Mouse (Mus musculus) CH12.LX (cell line): ENCODE measurements around the gene Gck. TPM values are rescaled to one million over a fixed set of nuclear protein-coding genes. Genes with fewer than 3 reads are reported as not detected.
A peak's percentile ranks its signal among the peaks of the same experiment; 100 is the strongest.

Experiments used
- DNase-seq: peaks from one replicate; pipeline ENCODE4 v3.0.0-alpha.2; 2013; ENCODE audit errors: extremely low read depth
- H3K27ac ChIP-seq: 2 replicates; pipeline ENCODE4 v1.5.1; 2012; ENCODE audit warnings: low read depth, mild to moderate bottlenecking, control low read depth, moderate library complexity; ENCODE audit not compliant: insufficient read depth
- H3K27me3 ChIP-seq: replicated peaks from 2 replicates; pipeline ENCODE3; 2012; ENCODE audit warnings: inconsistent platforms
- H3K36me3 ChIP-seq, 2 experiments: replicated peaks in 1 of 2; 2 replicates each; pipeline versions ENCODE3 to v1.6.1; 2012; ENCODE audit warnings: inconsistent platforms in 1 of 2, low read length in 1 of 2, mild to moderate bottlenecking in 1 of 2, mixed read lengths in 1 of 2, moderate library complexity in 1 of 2; ENCODE audit not compliant: control insufficient read depth in 1 of 2, insufficient read depth in 1 of 2
- H3K4me1 ChIP-seq, 2 experiments: 2 replicates each; pipeline ENCODE4 v1.6.1; 2012; ENCODE audit warnings: inconsistent platforms in 1 of 2, moderate library complexity in 1 of 2; ENCODE audit not compliant: insufficient read depth in 2 of 2, control insufficient read depth in 1 of 2
- H3K4me2 ChIP-seq: 2 replicates; pipeline ENCODE4 v1.6.1; 2012; ENCODE audit warnings: low read depth, mild to moderate bottlenecking, control low read depth; ENCODE audit not compliant: poor library complexity, insufficient read depth, severe bottlenecking
- H3K4me3 ChIP-seq, 3 experiments: fragments of 150-350 bp in 1 of 3; sonication (generic) in 1 of 3; replicated peaks in 1 of 3; 2 replicates each; pipeline versions ENCODE3 to v1.5.1; 2011 to 2012; ENCODE audit warnings: low read depth in 2 of 3, low read length in 2 of 3, mild to moderate bottlenecking in 2 of 3, moderate library complexity in 2 of 3, control low read depth in 1 of 3, improper control_type of control experiment in 1 of 3, inconsistent platforms in 1 of 3, mixed read lengths in 1 of 3; ENCODE audit not compliant: poor library complexity in 1 of 3
- H3K79me2 ChIP-seq: replicated peaks from 2 replicates; pipeline ENCODE4 v1.6.1; 2012; ENCODE audit warnings: mild to moderate bottlenecking, moderate library complexity; ENCODE audit not compliant: control insufficient read depth, poor library complexity, insufficient read depth, severe bottlenecking; ENCODE audit errors: extremely low read depth
- H3K9ac ChIP-seq: 2 replicates; pipeline ENCODE4 v1.6.1; 2012; ENCODE audit warnings: low read depth, mild to moderate bottlenecking, control low read depth, moderate library complexity; ENCODE audit not compliant: insufficient read depth
- H3K9me3 ChIP-seq: replicated peaks from 2 replicates; pipeline ENCODE3; 2012; ENCODE audit warnings: low read length, inconsistent platforms, mixed read lengths
- BHLHE40 ChIP-seq: IDR thresholded peaks from 2 replicates; pipeline ENCODE4 v1.6.1; 2011; ENCODE audit warnings: mild to moderate bottlenecking, low read depth, low read length, improper control_type of control experiment
- CHD1 ChIP-seq: IDR thresholded peaks from 2 replicates; pipeline ENCODE4 v1.6.1; 2012; ENCODE audit warnings: low read depth, low read length, improper control_type of control experiment, inconsistent platforms
- CHD2 ChIP-seq: IDR thresholded peaks from 2 replicates; pipeline ENCODE4 v1.6.1; 2011; ENCODE audit warnings: low read length, improper control_type of control experiment
- CTCF ChIP-seq, 2 experiments: IDR thresholded peaks in 1 of 2; conservative IDR thresholded peaks in 1 of 2; 2 replicates each; pipeline ENCODE4 v1.5.1; 2011 to 2012; ENCODE audit warnings: low read depth in 2 of 2, low read length in 2 of 2, improper control_type of control experiment in 1 of 2, inconsistent platforms in 1 of 2, mild to moderate bottlenecking in 1 of 2, moderate library complexity in 1 of 2
- ELF1 ChIP-seq: IDR thresholded peaks from 2 replicates; pipeline ENCODE4 v1.6.1; 2014; ENCODE audit warnings: low read depth, mild to moderate bottlenecking, inconsistent platforms, low read length, improper control_type of control experiment
- GABPA ChIP-seq: IDR thresholded peaks from 2 replicates; pipeline ENCODE4 v1.6.1; 2012; ENCODE audit warnings: low read depth, low read length, improper control_type of control experiment, inconsistent platforms; ENCODE audit not compliant: insufficient replicate concordance
- HCFC1 ChIP-seq: IDR thresholded peaks from 2 replicates; pipeline ENCODE4 v1.6.1; 2012; ENCODE audit warnings: low read depth, mild to moderate bottlenecking, inconsistent platforms, low read length, improper control_type of control experiment
- IRF4 ChIP-seq: IDR thresholded peaks from 2 replicates; pipeline ENCODE4 v1.6.1; 2014; ENCODE audit warnings: low read depth, mild to moderate bottlenecking, inconsistent platforms, low read length, improper control_type of control experiment
- JUND ChIP-seq: conservative IDR thresholded peaks from 2 replicates; pipeline ENCODE4 v1.6.1; 2011; ENCODE audit warnings: low read depth, low read length, improper control_type of control experiment
- KAT2A ChIP-seq: IDR thresholded peaks from 2 replicates; pipeline ENCODE4 v1.6.1; 2012; ENCODE audit warnings: low read length, improper control_type of control experiment, inconsistent platforms; ENCODE audit not compliant: insufficient replicate concordance
- MAFK ChIP-seq: IDR thresholded peaks from 2 replicates; pipeline ENCODE4 v1.6.1; 2011; ENCODE audit warnings: low read length, improper control_type of control experiment; ENCODE audit not compliant: insufficient replicate concordance
- MAX ChIP-seq: IDR thresholded peaks from 2 replicates; pipeline ENCODE4 v1.6.1; 2011; ENCODE audit warnings: low read length, improper control_type of control experiment
- MAZ ChIP-seq: IDR thresholded peaks from 2 replicates; pipeline ENCODE4 v1.6.1; 2012; ENCODE audit warnings: low read depth, mild to moderate bottlenecking, inconsistent platforms, low read length, improper control_type of control experiment, moderate library complexity
- RAD21 ChIP-seq: IDR thresholded peaks from 2 replicates; pipeline ENCODE4 v1.6.1; 2011; ENCODE audit warnings: low read depth, mild to moderate bottlenecking, low read length, improper control_type of control experiment, moderate library complexity
- SIN3A ChIP-seq: IDR thresholded peaks from 2 replicates; pipeline ENCODE4 v1.6.1; 2012; ENCODE audit warnings: low read length, improper control_type of control experiment, inconsistent platforms
- SMC3 ChIP-seq: IDR thresholded peaks from 2 replicates; pipeline ENCODE4 v1.6.1; 2011; ENCODE audit warnings: low read depth, low read length, improper control_type of control experiment
- TCF12 ChIP-seq: IDR thresholded peaks from 2 replicates; pipeline ENCODE4 v1.6.1; 2014; ENCODE audit warnings: low read depth, mild to moderate bottlenecking, inconsistent platforms, low read length, improper control_type of control experiment
- USF2 ChIP-seq: conservative IDR thresholded peaks from 2 replicates; pipeline ENCODE4 v1.6.1; 2011; ENCODE audit warnings: low read depth, low read length, improper control_type of control experiment
- ZKSCAN1 ChIP-seq: IDR thresholded peaks from 2 replicates; pipeline ENCODE4 v1.6.1; 2012; ENCODE audit warnings: low read depth, inconsistent platforms, low read length, improper control_type of control experiment, borderline replicate concordance
- ZMIZ1 ChIP-seq: IDR thresholded peaks from 2 replicates; pipeline ENCODE4 v1.6.1; 2012; ENCODE audit warnings: low read depth, mild to moderate bottlenecking, inconsistent platforms, low read length, improper control_type of control experiment
- ZNF384 ChIP-seq: IDR thresholded peaks from 2 replicates; pipeline ENCODE4 v1.6.1; 2012; ENCODE audit warnings: low read depth, low read length, improper control_type of control experiment, inconsistent platforms
- dilution Hi-C: fragments of 300-500 bp; cut with MboI; formaldehyde crosslinking; loops from 2 replicates; pipeline ENCODE4 v1.14.3; 2020; ENCODE audit warnings: low sequenced_read_pairs; ENCODE audit not compliant: extremely low pct_unique_long_range_greater_than_20kb, extremely low pct_ligation_motif_present
- in situ Hi-C: fragments of 300-500 bp; cut with MboI; formaldehyde crosslinking; loops from 3 replicates; pipeline ENCODE4 v1.14.3; 2019; ENCODE audit warnings: low sequenced_read_pairs, low pct_ligation_motif_present, low pct_unique_long_range_greater_than_20kb, mixed read lengths
- polyA plus RNA-seq: library from polyadenylated mRNA; unstranded; fragments of >175 nt; gene quantifications from 2 replicates; pipeline ENCODE4 v1.2.1, GENCODE M21; 2012; ENCODE audit warnings: low read depth; ENCODE audit not compliant: insufficient read length
- total RNA-seq, 2 experiments: library from RNA; depleted of rRNA; stranded (reverse); fragments of 300-350 nt in 1 of 2; fragments of >200 nt in 1 of 2; gene quantifications; 2 replicates each; pipeline ENCODE4 v1.2.3; 2012 to 2014

The Gck gene
- total and polyA plus RNA-seq, 3 experiments, result 0.68 to 1.4 (median 1.0) TPM

DNA sequence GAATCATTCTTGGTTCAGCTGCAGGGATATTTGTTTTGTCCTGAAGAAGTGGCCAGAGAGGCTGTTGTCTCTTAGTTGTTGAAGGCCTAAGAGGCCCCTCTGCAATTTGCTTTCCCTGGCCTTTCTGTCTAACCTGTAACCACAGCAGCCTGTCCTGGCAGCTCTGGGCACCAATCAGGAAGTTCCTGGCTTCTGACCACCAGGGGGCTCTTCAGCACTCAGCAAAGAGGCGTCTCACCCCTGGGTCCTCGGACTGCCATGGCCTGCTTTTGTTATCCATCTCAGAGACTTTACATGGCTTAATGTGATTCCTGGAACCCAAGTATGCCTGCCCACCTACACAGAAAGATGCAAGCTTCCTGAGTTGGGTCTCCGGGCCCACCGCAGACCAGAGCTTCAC is 41.0 kb upstream of the Gck start:
- Histone ChIP-seq H3K27ac (no peak overlapping the region), H3K27me3 (no peaks in the 10 kb centered on the region), H3K9me3 (no peaks in the 10 kb centered on the region), H3K4me1 (peaks cover 3 to 11% of the 10 kb centered on the region in 2 experiments; a peak in 3 of 4 replicates), H3K4me2 (no peak overlapping the region), H3K9ac (no peak overlapping the region), H3K36me3 (no peaks in the 10 kb centered on the region)
- TF ChIP-seq ELF1 (peak; percentile 91), RAD21 (peak; percentile 71), GABPA (no peak), HCFC1 (0 out of 2 replicates have a peak, but pooled peaks have one; percentile 20), SMC3 (peak; percentile 81), IRF4 (0 out of 2 replicates have a peak, but pooled peaks have one; percentile 16), CHD1 (no peak), CTCF (conservative IDR thresholded peaks at IDR 0.05 in 1 of 2, IDR thresholded peaks at IDR 0.05 in 1 of 2; ENCODE audit: low read depth in 2 of 2, low read length in 2 of 2) (peak; percentile 50 to 89; a peak in 3 of 4 replicates), BHLHE40 (no peak), ZNF384 (no peak), USF2 (no peak), SIN3A (no peak), CHD2 (no peak)
- TF ChIP-seq, all 38 proteins: peak for 6
- dilution Hi-C loops (no loop called here), in situ Hi-C loops (no loop called here)
- DNase-seq, result peak; percentile 79
- no peak overlapping the region for H3K4me3 ChIP-seq
- no peaks in the 10 kb centered on the region for H3K79me2 ChIP-seq

DNA sequence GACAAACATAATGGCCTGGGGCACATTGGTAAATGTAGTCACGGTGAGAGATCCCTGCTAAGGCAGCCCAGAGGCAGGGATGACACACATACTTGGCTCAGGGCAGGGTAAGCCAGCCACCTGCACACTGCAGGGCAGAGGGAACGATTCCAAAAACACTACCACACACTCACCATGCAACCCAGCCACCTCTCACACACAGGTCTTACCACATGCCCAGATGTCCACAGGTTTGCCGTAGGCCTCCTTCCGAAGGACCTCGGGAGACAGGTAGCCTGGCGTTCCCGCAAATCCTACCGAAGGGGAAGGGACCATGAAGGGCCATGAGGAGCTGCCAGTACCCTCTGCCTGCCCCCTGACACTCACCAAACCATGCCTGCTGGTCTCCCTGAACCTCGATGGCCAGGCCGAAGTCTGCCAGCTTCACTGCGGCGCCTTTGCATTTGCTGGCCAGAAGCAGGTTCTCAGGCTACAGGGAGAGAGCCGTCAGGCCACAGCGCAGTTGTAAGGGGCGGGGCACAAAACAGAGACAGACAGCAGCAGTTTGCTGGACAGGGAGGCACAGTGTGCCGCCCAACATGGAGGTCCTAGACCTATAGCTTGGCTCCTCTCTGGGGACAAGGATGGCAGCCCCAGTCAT is 40.2 kb upstream of the Gck start:
- Histone ChIP-seq H3K4me1 (peaks cover 4 to 13% of the 10 kb centered on the region in 2 experiments), H3K4me2 (no peak overlapping the region), H3K9me3 (no peaks in the 10 kb centered on the region), H3K4me3 (no peak overlapping the region), H3K9ac (no peak overlapping the region), H3K79me2 (no peaks in the 10 kb centered on the region), H3K27me3 (no peaks in the 10 kb centered on the region), H3K27ac (no peak overlapping the region), H3K36me3 (no peaks in the 10 kb centered on the region)
- in situ Hi-C loops (no loop called here), dilution Hi-C loops (no loop called here)
- TF ChIP-seq MAZ (no peak), MAX (no peak)
- no peak for DNase-seq

DNA sequence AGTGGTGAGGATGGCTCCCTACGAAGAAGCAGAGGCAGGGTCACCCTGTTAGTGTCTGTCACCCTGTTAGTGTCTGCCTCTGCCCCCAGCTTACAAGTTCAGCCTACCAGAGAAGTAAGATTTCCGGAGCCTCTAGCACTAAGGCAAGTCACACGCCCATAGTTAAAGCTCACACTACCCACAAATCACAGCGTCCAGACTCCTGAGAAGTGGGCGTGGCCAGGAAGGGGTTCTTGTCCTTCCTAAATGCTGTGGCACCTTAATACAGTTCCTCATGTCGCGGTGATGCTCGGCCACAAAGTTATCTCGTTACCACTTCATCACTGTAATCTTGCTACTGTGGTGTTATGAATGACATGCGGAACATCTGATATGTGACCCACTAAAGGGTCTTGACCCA is 38.2 kb upstream of the Gck start:
- in situ Hi-C loops, result no loop called here
- H3K79me2 ChIP-seq, result no peaks in the 10 kb centered on the region
- H3K27me3 ChIP-seq, result no peaks in the 10 kb centered on the region

More for the DNA sequence above, 38.2 kb upstream of the Gck start:
- no peak for TF ChIP-seq ZMIZ1
- no peak for TF ChIP-seq TCF12
- no peak for TF ChIP-seq IRF4
- no peak for TF ChIP-seq CHD2
- no peak for TF ChIP-seq ZKSCAN1
- no peak for TF ChIP-seq JUND
- TF ChIP-seq RAD21, result no peak
- no peak for TF ChIP-seq KAT2A
- TF ChIP-seq MAFK, result no peak
- no peak for TF ChIP-seq CHD1
- TF ChIP-seq SIN3A, result no peak
- Histone ChIP-seq H3K4me3 (no peak overlapping the region), H3K9ac (no peak overlapping the region), H3K27ac (no peak overlapping the region), H3K4me1 (peaks cover 23 to 26% of the 10 kb centered on the region in 2 experiments), H3K9me3 (no peaks in the 10 kb centered on the region), H3K4me2 (no peak overlapping the region), H3K36me3 (no peaks in the 10 kb centered on the region)
- DNase-seq, result no peak
- dilution Hi-C loops, result no loop called here
